Mouse (Mus musculus) cerebral cortex, adult 2 months (tissue): Measurements from ENCODE around the gene Slc22a5.

Experiments used
- WGBS: fragments of 180-500 bp; shearing (Covaris S2); methylation state at CpG from one replicate; pipeline ENCODE4 v1.1.7; 2018; 5-methylcytosine and 5-hydroxymethylcytosine counted together

Gene Slc22a5

GRCm38 (mm10) chr11:53891505-53892451, at the start of gene Slc22a5:
Gene Slc22a5 (minus strand): TSS chr11:53891660.
- WGBS, result under 1% methylated on average over 63 of the region's 63 CpGs

GRCm38 (mm10) chr11:53931944-53932318, 40.5 kb upstream of the Slc22a5 start:
- 74% methylated on average over 4 of the region's 4 CpGs for WGBS

- WGBS, result 32% methylated on average over 17 of the region's 17 CpGs
These were observed 39.9 kb upstream of the Slc22a5 start for GRCm38 (mm10) chr11:53931091-53931943.

DNA sequence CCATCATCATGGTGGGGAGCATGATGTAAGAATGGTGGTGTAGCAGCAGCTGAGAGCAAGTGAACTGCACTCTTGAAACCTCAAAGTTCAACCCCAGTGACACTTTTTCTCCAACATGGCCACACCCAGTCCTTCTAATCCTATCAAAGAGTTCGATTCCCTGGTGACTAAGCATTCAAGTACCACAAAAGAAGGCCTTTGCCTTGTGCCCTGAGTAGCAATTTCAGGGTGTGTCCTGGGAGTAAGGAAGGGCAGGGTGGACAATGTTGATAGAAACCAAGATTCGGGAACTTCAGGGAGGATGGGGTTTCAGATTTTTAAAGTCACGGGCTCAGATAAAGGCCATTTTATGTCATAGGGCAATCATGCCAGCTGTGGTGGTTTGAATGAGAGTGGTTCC, 38.3 kb upstream of the Slc22a5 start:
- WGBS, result 91% methylated on average over 3 of the region's 3 CpGs

DNA sequence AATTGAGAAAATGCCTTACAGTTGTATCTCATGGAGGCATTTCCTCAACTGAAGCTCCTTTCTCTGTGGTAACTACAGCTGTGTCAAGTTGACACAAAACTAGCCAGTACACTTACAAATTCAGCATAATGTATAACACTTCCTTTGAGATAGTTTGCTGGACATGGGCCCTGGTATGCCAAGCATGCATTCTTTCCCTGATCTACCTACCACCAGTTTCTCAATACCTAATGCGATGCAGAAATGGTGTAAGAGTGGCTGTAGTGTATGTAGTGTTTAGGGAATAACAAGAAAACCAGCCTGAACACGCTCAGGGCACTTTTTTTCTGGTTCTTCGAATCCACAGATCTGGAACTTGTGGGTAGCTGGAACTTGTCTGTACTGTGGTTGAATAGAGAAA, 37.1 kb upstream of the Slc22a5 start:
- WGBS, result 80% methylated on average over 3 of the region's 3 CpGs

DNA sequence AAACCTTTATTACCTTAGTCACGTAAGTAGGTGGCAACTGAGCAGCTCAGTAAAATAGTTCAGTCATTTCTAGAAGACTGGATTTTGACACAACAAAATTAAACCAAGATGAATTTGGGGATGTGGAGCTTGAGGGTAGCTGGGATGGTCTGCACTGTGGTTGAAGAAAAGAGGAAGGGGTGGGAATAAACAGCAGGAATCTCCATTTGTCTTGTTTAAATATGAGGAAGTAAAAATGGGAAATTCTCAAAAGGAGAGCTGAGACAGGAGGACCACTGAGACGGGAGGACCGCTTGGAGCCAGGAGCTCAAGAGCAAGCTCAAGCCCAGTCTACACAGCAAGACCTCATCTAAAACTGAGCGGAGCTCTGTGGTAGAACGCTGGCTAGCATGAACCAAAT, 34.8 kb upstream of the Slc22a5 start:
- WGBS, result 93% methylated on average over 5 of the region's 5 CpGs

DNA sequence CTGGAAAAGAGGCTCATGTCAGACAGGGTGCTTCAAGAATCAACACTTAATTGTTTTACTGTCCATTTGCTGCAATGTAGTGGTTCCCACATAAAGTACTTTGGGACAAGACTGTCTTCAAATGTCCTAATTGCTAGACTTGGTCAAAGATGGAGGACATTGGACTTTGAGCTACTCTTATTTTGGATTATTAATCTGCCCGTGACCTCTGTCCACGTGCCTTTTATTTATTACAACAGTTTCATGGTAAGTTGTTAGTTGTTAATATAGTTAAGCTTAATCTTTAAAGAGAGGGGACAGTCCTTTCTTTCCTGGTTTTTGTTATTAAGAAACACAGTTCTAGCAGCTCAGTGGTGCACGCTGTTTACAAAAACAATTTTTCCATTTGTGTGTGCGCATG, 27.4 kb upstream of the Slc22a5 start:
- WGBS, result 95% methylated on average over 4 of the region's 4 CpGs

DNA sequence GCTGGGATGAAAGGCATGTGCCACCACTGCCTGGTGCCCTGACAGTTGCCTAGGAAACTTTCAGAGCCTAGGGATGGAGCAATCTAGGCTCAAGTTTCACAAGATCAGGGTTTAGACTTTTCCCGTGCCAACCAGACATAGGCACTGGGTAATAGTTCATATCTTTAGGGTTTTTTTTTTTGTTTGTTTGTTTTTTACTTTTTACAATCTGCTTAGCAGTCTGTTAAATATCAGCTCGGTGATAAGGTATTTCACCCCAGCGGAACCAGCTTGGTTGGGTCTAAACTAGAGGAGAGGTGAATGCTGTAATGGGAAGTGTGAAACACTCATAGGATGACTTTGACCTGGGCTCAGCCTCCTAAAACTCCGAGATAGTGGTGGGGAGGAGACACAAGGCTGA, 19.6 kb upstream of the Slc22a5 start:
- 84% methylated on average over 4 of the region's 4 CpGs for WGBS

DNA sequence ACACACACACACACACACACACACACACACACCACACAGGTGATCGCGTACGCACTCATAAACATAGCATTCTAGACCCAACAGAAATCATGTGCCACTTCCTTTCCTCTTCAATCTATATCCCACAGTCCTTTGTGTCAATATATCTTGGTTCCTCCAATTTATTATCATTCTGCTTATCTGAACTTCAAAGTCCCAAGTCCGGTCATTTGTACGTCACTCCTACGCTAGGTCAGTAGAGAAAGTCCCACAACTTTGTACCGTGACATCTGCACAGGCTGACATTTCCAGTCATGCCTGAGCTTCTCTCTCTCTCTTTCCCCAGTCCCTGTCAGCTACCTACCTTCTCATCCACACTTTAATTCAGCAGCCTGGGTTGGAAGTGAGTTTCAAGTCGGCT, 17.2 kb upstream of the Slc22a5 start:
- WGBS, result 95% methylated on average over 8 of the region's 8 CpGs

DNA sequence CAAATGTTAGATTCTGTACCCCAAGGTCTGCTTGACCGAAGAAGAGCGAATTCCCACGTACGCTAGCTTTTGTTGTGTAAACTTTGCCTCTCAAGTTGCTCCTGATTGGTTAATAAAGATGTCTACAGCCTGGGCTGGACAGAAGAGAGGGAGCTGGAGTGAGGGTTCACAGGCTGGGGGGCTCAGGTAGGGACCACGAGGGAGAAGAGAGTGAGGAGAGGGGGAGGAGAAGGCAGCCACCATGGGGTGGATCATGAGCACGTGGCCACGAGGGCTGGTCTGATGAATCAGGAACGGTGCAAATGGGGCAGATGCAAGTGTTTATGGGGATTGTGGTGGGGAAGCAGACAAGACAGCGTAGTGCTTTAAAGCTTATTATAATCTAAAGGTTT, 13.1 kb upstream of the Slc22a5 start:
- WGBS, result 89% methylated on average over 9 of the region's 9 CpGs

GRCm38 (mm10) chr11:53903781-53904533, 12.5 kb upstream of the Slc22a5 start:
- WGBS, result 67% methylated on average over 16 of the region's 16 CpGs

- 94% methylated on average over 14 of the region's 14 CpGs for WGBS
These were observed 11.3 kb upstream of the Slc22a5 start for GRCm38 (mm10) chr11:53902741-53903140.

DNA sequence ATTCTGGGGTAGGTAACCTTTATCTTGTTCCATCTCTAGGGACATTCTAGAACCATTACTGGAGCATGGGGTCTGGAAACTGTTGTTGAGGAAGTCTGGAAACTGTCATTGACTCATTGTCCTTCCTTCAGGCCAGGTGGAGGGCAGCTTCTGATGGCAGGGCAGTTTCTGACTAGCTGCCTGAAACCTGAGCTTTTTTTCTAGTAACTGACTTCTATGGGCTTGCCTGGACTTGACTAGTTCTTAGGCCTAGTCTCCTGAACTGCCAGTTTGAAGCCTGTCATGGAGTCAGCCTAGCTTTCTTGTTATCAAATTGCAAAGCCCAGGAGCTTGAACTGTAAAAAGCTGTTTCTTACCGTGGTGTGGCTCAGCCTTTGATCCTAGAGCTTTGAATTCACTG, 9.5 kb upstream of the Slc22a5 start:
- 86% methylated on average over 1 of the region's 1 CpGs for WGBS

DNA sequence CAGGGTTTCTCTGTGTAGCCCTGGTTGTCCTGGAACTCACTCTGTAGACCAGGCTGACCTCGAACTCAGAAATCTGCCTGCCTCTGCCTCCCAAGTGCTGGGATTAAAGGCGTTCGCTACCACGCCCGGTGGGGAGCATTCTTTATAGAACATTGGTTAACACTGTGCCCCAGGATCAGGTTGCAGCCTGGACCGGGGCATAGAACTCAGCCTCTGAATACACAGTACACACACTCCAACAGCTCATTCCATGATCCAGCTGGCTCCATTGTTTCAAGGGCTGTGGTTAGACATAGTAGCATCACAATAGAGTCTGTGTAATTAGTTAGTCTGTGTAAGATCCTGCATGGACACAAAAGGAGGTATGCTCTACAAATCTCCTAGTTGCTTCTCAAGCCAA, 8.5 kb upstream of the Slc22a5 start:
- WGBS, result 87% methylated on average over 6 of the region's 6 CpGs

- WGBS, result 71% methylated on average over 3 of the region's 3 CpGs
These were observed 7.5 kb upstream of the Slc22a5 start for GRCm38 (mm10) chr11:53899004-53899403.

GRCm38 (mm10) chr11:53896935-53897334, 5.5 kb upstream of the Slc22a5 start:
- 82% methylated on average over 6 of the region's 6 CpGs for WGBS

DNA sequence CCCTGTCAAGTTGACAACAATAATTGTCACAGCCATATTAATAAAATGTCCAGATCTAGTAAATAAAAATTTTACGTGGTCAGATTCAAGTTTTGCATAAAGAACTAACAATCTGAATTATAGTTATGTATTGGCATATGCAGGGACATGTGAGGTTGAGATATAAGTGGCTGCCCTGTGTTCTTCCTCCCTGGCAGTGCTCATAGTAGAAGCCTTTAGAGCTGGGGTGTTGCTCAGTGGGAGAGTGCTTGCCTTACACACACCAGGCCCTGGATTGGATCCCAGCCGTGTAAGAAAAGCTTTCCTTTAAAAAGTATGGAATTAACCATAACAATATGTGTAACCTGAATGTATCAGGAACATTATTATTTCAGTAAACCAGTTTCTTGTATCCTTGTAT, 2.0 kb upstream of the Slc22a5 start:
- WGBS, result 73% methylated on average over 2 of the region's 2 CpGs

- 53% methylated on average over 9 of the region's 9 CpGs for WGBS
These were observed 1.4 kb upstream of the Slc22a5 start for GRCm38 (mm10) chr11:53892716-53893416.

DNA sequence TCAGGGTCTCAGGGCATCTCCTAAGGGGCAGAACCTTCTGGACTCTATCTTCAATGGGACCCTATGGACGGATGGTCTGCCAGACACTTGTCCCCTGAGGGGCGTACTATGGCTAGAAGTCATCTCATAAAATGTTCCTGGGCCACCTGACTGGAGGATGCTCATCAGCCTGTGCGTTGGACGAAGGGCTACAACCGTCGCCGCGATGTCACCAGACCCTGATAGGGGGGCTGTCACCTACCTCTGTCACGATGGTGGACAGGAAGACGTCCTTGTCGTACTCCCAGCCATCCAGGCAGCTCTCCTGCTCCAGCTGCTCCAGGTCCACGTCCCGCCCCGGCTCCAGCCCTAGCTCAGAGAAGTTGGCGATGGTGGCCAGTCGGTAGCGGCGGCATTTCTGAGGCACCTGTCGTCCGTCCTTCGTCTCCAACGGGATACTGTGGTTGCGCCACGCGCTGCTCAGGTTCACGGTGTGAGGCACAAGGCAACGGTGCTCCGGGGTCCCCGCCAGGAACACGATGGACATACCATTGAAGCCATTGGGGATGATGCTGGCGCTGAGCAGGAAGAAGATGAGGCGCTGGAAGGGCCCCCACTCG, 455 bp downstream of the Slc22a5 start:
- WGBS, result 3% methylated on average over 33 of the region's 33 CpGs

GRCm38 (mm10) chr11:53890225-53890624, 1.2 kb downstream of the Slc22a5 start:
- 90% methylated on average over 2 of the region's 2 CpGs for WGBS

DNA sequence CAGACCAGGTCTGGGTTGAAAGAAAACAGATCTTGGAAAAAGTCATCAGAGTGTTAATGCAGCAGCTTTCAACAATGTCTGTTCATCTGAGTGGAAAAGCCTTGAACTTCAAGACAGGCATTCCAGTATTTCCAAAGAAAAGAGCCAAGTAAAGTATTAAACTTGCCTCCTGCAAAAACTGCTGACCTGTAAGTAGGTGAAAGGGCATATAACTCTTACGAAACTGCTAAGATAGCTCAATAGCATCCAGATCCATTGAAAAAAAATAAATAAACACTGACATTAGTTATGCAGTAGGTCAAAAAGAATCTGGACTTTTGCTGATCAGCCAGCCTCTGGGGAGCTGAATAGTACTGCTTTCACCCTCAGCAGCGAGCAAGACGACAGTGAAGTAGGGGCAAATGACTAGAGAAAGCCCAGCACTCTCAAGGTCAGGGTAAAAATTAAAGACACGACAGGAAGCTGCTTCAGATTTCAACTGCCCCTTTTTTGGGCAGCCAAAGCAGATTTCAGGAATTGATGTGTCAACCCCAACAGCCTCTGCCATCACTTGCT, 2.3 kb downstream of the Slc22a5 start:
- 57% methylated on average over 4 of the region's 4 CpGs for WGBS
